Mouse (Mus musculus): ENCODE data around the gene Wdr41. TPM values are rescaled to one million over a fixed set of nuclear protein-coding genes. Genes with fewer than 3 reads are reported as not detected.

The Wdr41 gene
- polyA plus RNA-seq (2012; rRNA removed): 7.8 and 10.6 TPM in 2 replicates

- peak; percentile 73 for DNase-seq (ENCODE audit: low read depth, low spot score)
- under 1% methylated on average over 67 of the region's 68 CpGs for WGBS
Observed at GRCm38 (mm10) chr13:94976219-94977186, at the start of gene Wdr41. Gene Wdr41 (plus strand): TSS chr13:94976344.

DNA sequence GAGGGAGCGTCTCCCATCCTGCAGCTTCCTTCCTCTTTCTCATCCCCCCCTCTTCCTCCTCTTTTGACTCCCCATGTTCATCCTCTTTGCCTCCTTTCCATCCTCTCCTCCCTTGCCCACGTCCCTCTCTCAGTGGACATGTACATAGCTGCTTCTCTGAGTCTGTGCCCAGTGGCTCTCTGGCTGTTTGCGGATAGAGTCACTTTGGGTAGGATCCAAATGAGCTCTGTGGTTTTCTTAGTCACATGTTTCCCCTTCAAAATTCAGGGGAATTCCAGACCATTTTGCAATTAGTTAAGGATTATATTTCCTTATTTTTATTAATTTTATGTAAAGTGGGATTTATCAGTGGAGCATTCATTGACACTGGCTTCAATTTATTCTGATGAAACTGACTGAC is 48.1 kb upstream of the Wdr41 start:
- WGBS: 66% methylated on average over 3 of the region's 3 CpGs
- no peak for DNase-seq (ENCODE audit: low read depth, low spot score)

GRCm38 (mm10) chr13:94938418-94938817 is 37.7 kb upstream of the Wdr41 start:
- DNase-seq (ENCODE audit: low read depth, low spot score): no peak
- 67% methylated on average over 5 of the region's 5 CpGs for WGBS

DNA sequence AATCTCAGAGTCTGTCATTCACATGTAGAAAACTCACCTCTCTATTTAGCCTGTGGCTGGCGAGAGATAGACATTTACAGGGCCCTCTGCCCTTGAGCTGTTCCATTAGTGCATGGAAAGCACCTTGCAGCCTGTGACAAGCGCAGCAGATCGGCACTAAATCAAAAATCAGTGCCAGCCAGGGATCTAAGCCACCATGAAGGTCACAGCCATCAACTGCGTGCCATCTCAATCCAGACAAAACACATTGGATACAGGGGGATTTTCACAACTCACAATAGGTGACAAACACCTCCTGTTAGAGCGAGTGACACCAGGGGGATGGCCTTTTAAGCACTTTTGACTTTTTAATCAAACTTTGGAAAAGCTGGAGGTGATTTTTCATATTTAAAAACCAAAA is 36.0 kb upstream of the Wdr41 start:
- 55% methylated on average over 5 of the region's 5 CpGs for WGBS
- no peak for DNase-seq (ENCODE audit: low read depth, low spot score)

- DNase-seq (ENCODE audit: low read depth, low spot score): peak; percentile 16
- WGBS: 12% methylated on average over 4 of the region's 4 CpGs
Observed at GRCm38 (mm10) chr13:94941230-94941629, 34.9 kb upstream of the Wdr41 start.

DNA sequence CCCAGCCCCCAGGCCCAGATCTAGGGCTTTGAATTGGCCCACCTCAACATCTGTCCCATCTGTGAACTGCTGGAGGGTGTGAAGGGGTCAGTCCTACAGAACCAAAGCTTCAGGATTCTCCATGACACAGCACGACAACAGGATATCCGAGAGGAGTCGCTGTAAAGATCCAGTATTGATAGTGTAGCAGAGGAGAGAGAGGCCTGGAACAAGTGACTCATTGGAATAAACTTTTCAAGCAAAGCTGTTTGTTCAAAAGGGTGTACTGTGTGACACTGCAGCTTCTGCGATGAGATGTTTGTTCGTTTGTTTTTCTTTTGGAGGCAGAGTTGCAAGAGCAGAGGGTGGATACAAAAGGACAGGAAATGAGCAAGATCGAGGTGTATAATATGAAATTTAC is 20.2 kb upstream of the Wdr41 start:
- 39% methylated on average over 6 of the region's 6 CpGs for WGBS
- DNase-seq (ENCODE audit: low read depth, low spot score): no peak

- DNase-seq (ENCODE audit: low read depth, low spot score): no peak
- 45% methylated on average over 1 of the region's 1 CpGs for WGBS
Observed at GRCm38 (mm10) chr13:94957965-94958364, 18.2 kb upstream of the Wdr41 start.

GRCm38 (mm10) chr13:94969992-94970553 is 6.1 kb upstream of the Wdr41 start:
- 33% methylated on average over 9 of the region's 9 CpGs for WGBS

GRCm38 (mm10) chr13:94975828-94976218 is 321 bp upstream of the Wdr41 start:
- no peak for DNase-seq (ENCODE audit: low read depth, low spot score)
- WGBS: 7% methylated on average over 9 of the region's 9 CpGs

More at GRCm38 (mm10) chr13:94969992-94970553, 6.1 kb upstream of the Wdr41 start:
- no peak for DNase-seq (ENCODE audit: low read depth, low spot score)

DNA sequence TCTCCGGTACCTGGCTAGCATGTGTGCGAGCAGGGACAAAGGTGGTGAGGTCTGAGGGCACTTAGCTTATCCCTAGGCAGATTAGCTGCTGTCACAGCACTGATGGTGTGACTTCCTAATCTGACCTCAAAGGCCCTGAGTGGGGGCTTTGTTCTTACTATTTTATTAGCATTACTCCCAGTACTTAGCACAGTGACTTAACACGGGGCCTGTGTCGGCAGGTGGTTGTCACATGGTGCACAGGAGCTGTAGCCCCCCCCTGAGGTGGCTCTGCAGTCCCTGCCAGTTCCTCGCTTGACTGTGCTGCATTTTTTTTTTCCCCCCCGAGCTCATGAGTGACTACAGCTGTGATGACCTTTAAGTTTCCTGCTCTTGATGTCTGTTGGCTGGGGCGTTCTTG is 2.9 kb downstream of the Wdr41 start:
- WGBS: 63% methylated on average over 7 of the region's 7 CpGs
- no peak for DNase-seq (ENCODE audit: low read depth, low spot score)

- WGBS: 33% methylated on average over 5 of the region's 5 CpGs
- peak; percentile 38 for DNase-seq (ENCODE audit: low read depth, low spot score)
Observed at GRCm38 (mm10) chr13:94990516-94990915, 14.4 kb downstream of the Wdr41 start.

DNA sequence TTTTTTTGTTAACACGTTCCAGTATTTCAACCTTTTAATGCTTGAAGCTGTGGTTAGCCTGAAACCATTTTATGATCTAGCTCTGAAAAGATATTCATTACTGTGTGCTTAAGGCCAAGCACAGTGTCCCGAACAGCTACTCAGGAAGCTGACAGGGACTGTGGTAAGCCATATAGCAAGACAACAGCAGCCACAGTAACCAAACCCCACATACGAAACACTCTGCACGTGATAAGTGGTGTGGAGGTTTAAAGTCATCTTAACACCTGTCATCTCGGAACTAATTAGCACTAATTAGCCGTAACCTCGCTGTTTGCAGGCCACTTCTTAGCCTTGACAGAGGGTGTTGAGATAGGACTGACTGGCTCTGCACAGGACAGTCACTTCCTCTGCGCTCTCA is 31.1 kb downstream of the Wdr41 start:
- WGBS: 82% methylated on average over 8 of the region's 8 CpGs
- DNase-seq (ENCODE audit: low read depth, low spot score): no peak

GRCm38 (mm10) chr13:95009261-95009660 is 33.1 kb downstream of the Wdr41 start:
- 91% methylated on average over 7 of the region's 7 CpGs for WGBS

DNA sequence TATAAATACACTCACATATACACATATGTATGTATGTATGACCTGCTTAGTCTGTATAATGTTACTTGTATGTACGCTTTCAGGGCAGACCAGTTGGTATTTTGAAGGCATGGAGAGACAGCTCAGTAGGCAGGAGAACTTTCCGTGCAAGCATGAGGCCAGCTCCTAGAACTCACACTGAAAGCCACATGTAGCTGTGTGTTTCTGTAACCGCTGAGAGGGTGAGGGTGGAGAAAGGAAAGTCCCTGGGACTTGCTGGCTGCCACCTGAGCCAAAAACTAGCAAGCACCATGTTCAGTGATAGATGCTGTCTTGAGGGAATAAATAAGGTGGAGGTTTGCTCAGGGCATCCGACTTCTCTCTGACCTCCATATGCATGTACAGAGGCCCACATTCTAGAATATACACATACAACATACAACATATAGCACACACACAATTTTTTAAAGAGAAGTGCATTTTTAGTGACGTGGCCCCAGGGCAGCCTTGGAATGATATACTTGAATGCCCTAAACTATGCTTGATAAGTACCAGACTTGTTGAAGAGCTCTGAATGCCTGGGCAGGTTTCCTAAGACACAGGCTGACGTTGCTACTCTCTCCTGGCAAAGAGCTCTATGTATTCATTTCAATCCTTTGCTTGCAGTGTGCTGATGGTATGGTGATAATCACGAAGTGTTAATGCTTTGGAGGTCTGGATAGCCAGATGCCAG is 35.6 kb downstream of the Wdr41 start:
- WGBS: 91% methylated on average over 7 of the region's 7 CpGs
- no peak for DNase-seq (ENCODE audit: low read depth, low spot score)

More at GRCm38 (mm10) chr13:95009261-95009660, 33.1 kb downstream of the Wdr41 start:
- no peak for DNase-seq (ENCODE audit: low read depth, low spot score)

- 84% methylated on average over 6 of the region's 6 CpGs for WGBS
- DNase-seq (ENCODE audit: low read depth, low spot score): no peak
Observed at GRCm38 (mm10) chr13:95017278-95017677, 41.1 kb downstream of the Wdr41 start.

DNA sequence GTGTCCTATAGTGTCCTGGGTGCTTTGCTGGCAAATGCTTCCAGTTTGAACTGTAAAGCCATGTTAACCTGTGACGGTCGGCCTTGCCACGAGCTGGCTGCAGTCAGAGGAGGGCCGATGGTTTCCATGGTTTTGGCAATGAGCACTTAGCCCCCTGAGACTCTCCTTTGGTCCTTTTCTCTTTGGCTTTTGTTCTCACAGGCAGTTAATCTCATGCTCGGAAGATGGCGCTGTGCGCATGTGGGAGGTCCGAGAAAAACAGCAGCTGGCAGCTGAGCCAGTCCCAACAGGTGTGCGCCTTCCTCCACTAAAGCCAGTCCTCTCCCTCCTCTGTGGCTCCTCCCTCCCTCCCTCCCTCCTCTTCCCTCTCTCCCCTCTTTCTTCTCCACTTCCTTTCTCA is 41.8 kb downstream of the Wdr41 start:
- WGBS: 5% methylated on average over 9 of the region's 9 CpGs
- peak; percentile 48 for DNase-seq (ENCODE audit: low read depth, low spot score)

DNA sequence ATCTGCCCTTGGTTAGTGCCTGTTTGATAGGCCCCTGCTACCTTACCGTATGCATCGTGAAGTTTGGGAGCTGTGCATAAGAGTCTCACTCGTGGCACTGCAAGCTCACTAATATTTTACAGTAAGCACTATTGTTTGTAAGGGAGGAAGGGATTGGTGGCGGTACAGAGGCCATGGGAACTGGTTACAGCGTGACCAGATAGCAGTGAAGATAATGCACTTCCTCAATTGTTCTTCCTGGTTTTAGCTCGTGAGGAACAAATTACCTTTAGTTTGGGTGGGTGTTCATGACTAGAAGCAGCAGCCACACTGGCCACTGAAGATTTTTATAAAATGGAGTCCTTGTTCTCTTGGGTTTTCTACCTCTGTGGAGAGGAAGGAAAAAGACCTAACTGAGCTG is 43.2 kb downstream of the Wdr41 start:
- WGBS: 57% methylated on average over 6 of the region's 6 CpGs
- no peak for DNase-seq (ENCODE audit: low read depth, low spot score)

- DNase-seq (ENCODE audit: low read depth, low spot score): no peak
- 91% methylated on average over 6 of the region's 6 CpGs for WGBS
Observed at GRCm38 (mm10) chr13:95020216-95020615, 44.1 kb downstream of the Wdr41 start.

DNA sequence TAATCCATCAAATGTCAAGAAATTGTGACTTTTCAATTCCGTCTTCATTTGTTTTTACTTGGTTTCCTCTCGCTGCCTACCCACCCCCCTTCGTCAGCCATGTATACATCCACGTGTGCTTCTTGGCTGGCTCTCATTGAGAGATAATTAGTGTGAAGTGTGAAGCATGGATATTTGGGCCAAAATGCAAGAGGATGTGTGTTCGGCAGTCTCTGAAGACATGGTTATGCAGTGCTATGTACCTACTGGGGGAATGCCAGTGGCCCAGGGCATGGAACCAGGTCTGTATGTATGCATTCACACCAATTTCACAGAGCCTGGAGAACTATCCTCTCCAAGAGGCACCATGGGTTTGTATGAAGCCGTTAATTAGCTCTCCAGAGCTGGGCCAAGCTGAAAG is 54.7 kb downstream of the Wdr41 start:
- 95% methylated on average over 6 of the region's 6 CpGs for WGBS

DNA sequence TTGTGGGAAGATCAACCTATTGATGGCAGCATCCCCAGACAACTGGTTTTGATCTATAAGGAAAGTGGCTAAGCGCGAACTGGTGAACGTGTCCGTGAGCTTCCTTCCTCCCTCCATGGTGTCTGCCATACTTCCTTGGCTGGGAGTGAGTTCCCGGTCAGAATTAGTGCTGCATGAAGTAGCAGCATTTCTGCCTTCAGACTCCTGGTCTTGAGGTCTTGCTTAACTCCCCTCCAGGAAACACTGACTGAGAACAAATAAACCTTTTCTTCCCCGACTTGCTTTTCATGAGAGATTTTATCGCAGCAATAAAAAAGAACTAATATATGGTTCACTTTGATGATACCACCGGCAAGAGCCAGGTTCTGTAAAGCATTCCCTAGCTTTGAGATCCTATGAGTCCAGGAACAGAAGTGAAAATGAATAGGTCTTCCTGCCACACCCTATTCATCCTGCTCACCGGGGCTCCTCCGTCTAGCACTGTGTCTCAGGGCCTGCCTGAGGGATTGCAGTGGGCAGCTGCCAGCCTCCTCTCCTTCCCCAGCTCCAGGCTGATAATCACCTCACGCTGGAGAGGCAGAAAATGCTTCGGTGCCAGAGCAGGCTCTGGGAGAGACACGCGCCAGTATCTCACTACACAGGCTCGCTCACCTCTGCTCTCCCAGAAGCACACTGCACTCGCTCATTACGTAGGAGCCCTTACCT is 56.1 kb downstream of the Wdr41 start:
- peak; percentile 25 for DNase-seq (ENCODE audit: low read depth, low spot score)
- 26% methylated on average over 17 of the region's 17 CpGs for WGBS

More for the DNA sequence above, 54.7 kb downstream of the Wdr41 start:
- no peak for DNase-seq (ENCODE audit: low read depth, low spot score)

Data from large intestine, adult 2 months (tissue).